Mouse (Mus musculus) liver, embryonic 14.5 days (tissue): ENCODE data around the gene Nmrk1.

ENCODE experiments used
- CTCF ChIP-seq: IDR thresholded peaks from 2 replicates; pipeline ENCODE4 v1.5.1; 2016; ENCODE audit warnings: antibody characterized with exemption, low read depth, control low read depth
- EP300 ChIP-seq: IDR thresholded peaks from 2 replicates; pipeline ENCODE4 v1.6.1; 2016; ENCODE audit warnings: antibody characterized with exemption, low read depth

- TF ChIP-seq EP300 (no peak), CTCF (peak; percentile 21; the same call in 1 of the 2 replicates)
Observed at GRCm38 (mm10) chr19:18631161-18631643, 548 bp upstream of the Nmrk1 start.
